Mouse (Mus musculus) heart, embryonic 10.5 days (tissue): Measurements from ENCODE around the gene Cacng7. TPM values are rescaled to one million over a fixed set of nuclear protein-coding genes. Genes with fewer than 3 reads are reported as not detected.
"Not testable (repeated sequence)": the region's sequence is repeated elsewhere in the genome, so short reads cannot be mapped to it uniquely, and the experiment has no call there.

Source experiments
- DNase-seq: peaks from one replicate; pipeline ENCODE4 v3.0.0-alpha.2; 2017; ENCODE audit warnings: low spot score
- H3K27ac ChIP-seq: fragments of 300-500 bp; sonication (generic); 2 replicates; pipeline ENCODE4 v1.5.1; 2016; ENCODE audit warnings: mild to moderate bottlenecking
- H3K27me3 ChIP-seq: fragments of 300-500 bp; sonication (generic); 2 replicates; pipeline ENCODE4 v1.6.1; 2016; ENCODE audit warnings: mild to moderate bottlenecking; ENCODE audit not compliant: poor library complexity, insufficient read depth, severe bottlenecking
- H3K36me3 ChIP-seq: fragments of 300-500 bp; sonication (generic); 2 replicates; pipeline ENCODE4 v1.6.1; 2016; ENCODE audit warnings: mild to moderate bottlenecking, moderate library complexity
- H3K4me1 ChIP-seq: fragments of 300-500 bp; sonication (generic); 2 replicates; pipeline ENCODE4 v1.6.1; 2016; ENCODE audit warnings: mild to moderate bottlenecking
- H3K4me3 ChIP-seq: fragments of 300-500 bp; sonication (generic); 2 replicates; pipeline ENCODE4 v1.5.1; 2016; ENCODE audit warnings: mild to moderate bottlenecking, moderate library complexity
- H3K9me3 ChIP-seq: fragments of 300-500 bp; sonication (generic); 2 replicates; pipeline ENCODE4 v1.6.1; 2016; ENCODE audit warnings: mild to moderate bottlenecking, moderate library complexity
- WGBS: fragments of 180-500 bp; shearing (Covaris S2); methylation state at CpG from one replicate; pipeline ENCODE4 v1.1.7; 2016; 5-methylcytosine and 5-hydroxymethylcytosine counted together
- polyA plus RNA-seq: library from polyadenylated mRNA; unstranded; fragments of >200 nt; fragmentation: Nextera tagmentation; extraction: Ambion mirVana; gene quantifications from 2 replicates; pipeline ENCODE4 v1.2.1, GENCODE M21; 2016

Gene Cacng7
- polyA plus RNA-seq, 1 experiment from 2014 or later: 1.3 TPM

- peaks cover 27% of the 10 kb centered on the region; the same call in 1 of the 2 replicates for H3K27me3 ChIP-seq
- peak overlapping the region; percentile 47 for H3K4me3 ChIP-seq
- H3K4me1 ChIP-seq: 0 out of 2 replicates have a peak, but pooled peaks cover 4% of the 10 kb centered on the region
- H3K27ac ChIP-seq: no peak overlapping the region; the same call in 1 of the 2 replicates
- no peaks in the 10 kb centered on the region for H3K36me3 ChIP-seq
- DNase-seq: no peak
- no peaks in the 10 kb centered on the region for H3K9me3 ChIP-seq
- WGBS: 2% methylated on average over 16 of the region's 17 CpGs
These were observed 57.0 kb downstream of the Cacng7 start for GRCm38 (mm10) chr7:3389444-3390412.

- H3K4me3 ChIP-seq: peak within 1 kb of the TSS; percentile 47
- H3K27me3 ChIP-seq: peaks cover 27% of the 10 kb centered on the region; the same call in 1 of the 2 replicates
- under 1% methylated on average over 7 of the region's 7 CpGs for WGBS
- H3K36me3 ChIP-seq: no peaks in the 10 kb centered on the region
- 0 out of 2 replicates have a peak, but pooled peaks cover 4% of the 10 kb centered on the region for H3K4me1 ChIP-seq
- no peak for DNase-seq
- H3K9me3 ChIP-seq: no peaks in the 10 kb centered on the region
- peak within 1 kb of the TSS; percentile 42; the same call in 1 of the 2 replicates for H3K27ac ChIP-seq
These were observed 57.8 kb downstream of the Cacng7 start, which contains the start of gene Cacng8 for GRCm38 (mm10) chr7:3390413-3391080. Gene Cacng8 (plus strand): TSS chr7:3390683.

- DNase-seq: no peak
- 0 out of 2 replicates have a peak, but pooled peaks cover 4% of the 10 kb centered on the region for H3K4me1 ChIP-seq
- no peak overlapping the region for H3K27ac ChIP-seq
- 4% methylated on average over 12 of the region's 12 CpGs for WGBS
- peak overlapping the region; percentile 47 for H3K4me3 ChIP-seq
- no peaks in the 10 kb centered on the region for H3K9me3 ChIP-seq
- peaks cover 27% of the 10 kb centered on the region; the same call in 1 of the 2 replicates for H3K27me3 ChIP-seq
- H3K36me3 ChIP-seq: no peaks in the 10 kb centered on the region
These were observed 58.3 kb downstream of the Cacng7 start for GRCm38 (mm10) chr7:3391081-3391451.

GRCm38 (mm10) chr7:3391809-3392208 is 59.1 kb downstream of the Cacng7 start:
- peaks cover 27% of the 10 kb centered on the region; the same call in 1 of the 2 replicates for H3K27me3 ChIP-seq
- 14% methylated on average over 4 of the region's 4 CpGs for WGBS
- no peaks in the 10 kb centered on the region for H3K36me3 ChIP-seq
- DNase-seq: no peak
- H3K27ac ChIP-seq: no peak overlapping the region
- no peak overlapping the region for H3K4me3 ChIP-seq
- no peaks in the 10 kb centered on the region for H3K9me3 ChIP-seq
- 0 out of 2 replicates have a peak, but pooled peaks cover 4% of the 10 kb centered on the region for H3K4me1 ChIP-seq

- no peak for DNase-seq
- Histone ChIP-seq H3K4me1 (no peaks in the 10 kb centered on the region), H3K36me3 (no peaks in the 10 kb centered on the region), H3K27me3 (0 out of 2 replicates have a peak, but pooled peaks cover 4% of the 10 kb centered on the region), H3K9me3 (no peaks in the 10 kb centered on the region), H3K27ac (no peak overlapping the region), H3K4me3 (no peak overlapping the region)
- WGBS: 66% methylated on average over 10 of the region's 10 CpGs
These were observed 64.6 kb downstream of the Cacng7 start for GRCm38 (mm10) chr7:3397355-3397754.

GRCm38 (mm10) chr7:3397797-3398196 is 65.0 kb downstream of the Cacng7 start:
- Histone ChIP-seq H3K27ac (no peak overlapping the region), H3K27me3 (no peaks in the 10 kb centered on the region), H3K4me3 (no peak overlapping the region), H3K36me3 (no peaks in the 10 kb centered on the region), H3K9me3 (no peaks in the 10 kb centered on the region), H3K4me1 (no peaks in the 10 kb centered on the region)
- 67% methylated on average over 7 of the region's 7 CpGs for WGBS
- no peak for DNase-seq

- not testable (repeated sequence) for H3K4me3 ChIP-seq, H3K9me3 ChIP-seq, H3K36me3 ChIP-seq, DNase-seq, H3K4me1 ChIP-seq, H3K27ac ChIP-seq, H3K27me3 ChIP-seq
- WGBS: 91% methylated on average over 8 of the region's 8 CpGs
These were observed 65.6 kb downstream of the Cacng7 start for GRCm38 (mm10) chr7:3398363-3398762.

- Histone ChIP-seq H3K27ac (no peak overlapping the region), H3K36me3 (no peaks in the 10 kb centered on the region), H3K27me3 (no peaks in the 10 kb centered on the region), H3K9me3 (no peaks in the 10 kb centered on the region), H3K4me1 (no peaks in the 10 kb centered on the region), H3K4me3 (no peak overlapping the region)
- no peak for DNase-seq
These were observed 67.2 kb downstream of the Cacng7 start for GRCm38 (mm10) chr7:3399937-3400336.

GRCm38 (mm10) chr7:3409729-3410520 is 77.2 kb downstream of the Cacng7 start:
- no peak for DNase-seq
- Histone ChIP-seq H3K9me3 (no peaks in the 10 kb centered on the region; the same call in 1 of the 2 replicates), H3K4me1 (peaks cover 10% of the 10 kb centered on the region; the same call in 1 of the 2 replicates), H3K36me3 (no peaks in the 10 kb centered on the region), H3K27ac (no peak overlapping the region), H3K27me3 (peaks cover 34% of the 10 kb centered on the region), H3K4me3 (no peak overlapping the region)
- WGBS: 50% methylated on average over 11 of the region's 11 CpGs

- Histone ChIP-seq H3K27ac (no peak overlapping the region), H3K27me3 (peaks cover 48% of the 10 kb centered on the region)
- WGBS: under 1% methylated on average over 33 of the region's 33 CpGs
These were observed 78.6 kb downstream of the Cacng7 start for GRCm38 (mm10) chr7:3411160-3411941.

GRCm38 (mm10) chr7:3412036-3412435 is 79.3 kb downstream of the Cacng7 start:
- WGBS: 2% methylated on average over 20 of the region's 20 CpGs
- H3K27ac ChIP-seq: no peak overlapping the region

More at GRCm38 (mm10) chr7:3411160-3411941, 78.6 kb downstream of the Cacng7 start:
- H3K4me3 ChIP-seq: peak overlapping the region; percentile 58
- H3K9me3 ChIP-seq: no peaks in the 10 kb centered on the region; the same call in 1 of the 2 replicates
- DNase-seq: peak; percentile 84
- no peaks in the 10 kb centered on the region for H3K36me3 ChIP-seq
- peaks cover 13% of the 10 kb centered on the region; the same call in 1 of the 2 replicates for H3K4me1 ChIP-seq

More at GRCm38 (mm10) chr7:3412036-3412435, 79.3 kb downstream of the Cacng7 start:
- DNase-seq: no peak
- peak overlapping the region; percentile 58 for H3K4me3 ChIP-seq
- peaks cover 55% of the 10 kb centered on the region for H3K27me3 ChIP-seq
- no peaks in the 10 kb centered on the region; the same call in 1 of the 2 replicates for H3K9me3 ChIP-seq
- no peaks in the 10 kb centered on the region for H3K36me3 ChIP-seq
- H3K4me1 ChIP-seq: peaks cover 13% of the 10 kb centered on the region; the same call in 1 of the 2 replicates
